Mouse (Mus musculus) MEL (cell line): Measurements from ENCODE around the gene Erc1. TPM values are rescaled to one million over a fixed set of nuclear protein-coding genes. Genes with fewer than 3 reads are reported as not detected.

Source experiments
- DNase-seq: peaks from one replicate; pipeline ENCODE4 v3.0.0; 2011; ENCODE audit warnings: low read depth, low spot score
- H3K27ac ChIP-seq: 2 replicates; pipeline ENCODE4 v1.5.1; 2012; ENCODE audit warnings: low read depth, mild to moderate bottlenecking, control low read depth, low read length, moderate library complexity; ENCODE audit not compliant: control insufficient read depth
- H3K27me3 ChIP-seq, 2 experiments: fragments of 150-350 bp in 1 of 2; sonication (generic) in 1 of 2; 2 replicates each; pipeline ENCODE4 v1.6.1; 2012; ENCODE audit warnings: low read length in 2 of 2, mild to moderate bottlenecking in 2 of 2, improper control_type of control experiment in 1 of 2, moderate library complexity in 1 of 2; ENCODE audit not compliant: insufficient read depth in 2 of 2, control insufficient read depth in 1 of 2
- H3K36me3 ChIP-seq, 2 experiments: 2 replicates each; pipeline ENCODE4 v1.6.1; 2012 to 2014; ENCODE audit warnings: low read length in 2 of 2, improper control_type of control experiment in 1 of 2, inconsistent platforms in 1 of 2, mild to moderate bottlenecking in 1 of 2; ENCODE audit not compliant: insufficient read depth in 2 of 2, control insufficient read depth in 1 of 2
- H3K4me1 ChIP-seq, 2 experiments: fragments of 150-350 bp in 1 of 2; sonication (generic) in 1 of 2; 2 replicates each; pipeline ENCODE4 v1.6.1; 2012; ENCODE audit warnings: low read length in 2 of 2, improper control_type of control experiment in 1 of 2, mild to moderate bottlenecking in 1 of 2; ENCODE audit not compliant: insufficient read depth in 2 of 2, control insufficient read depth in 1 of 2
- H3K4me3 ChIP-seq, 2 experiments: fragments of 150-350 bp in 1 of 2; sonication (generic) in 1 of 2; 2 replicates each; pipeline ENCODE4 v1.5.1; 2012; ENCODE audit warnings: low read depth in 2 of 2, low read length in 2 of 2, mild to moderate bottlenecking in 2 of 2, moderate library complexity in 2 of 2, control low read depth in 1 of 2, improper control_type of control experiment in 1 of 2; ENCODE audit not compliant: control insufficient read depth in 1 of 2, insufficient read depth in 1 of 2
- H3K79me2 ChIP-seq: 2 replicates; pipeline ENCODE4 v1.6.1; 2012; ENCODE audit warnings: mild to moderate bottlenecking, low read length, moderate library complexity; ENCODE audit not compliant: control insufficient read depth, poor library complexity, insufficient read depth
- H3K9ac ChIP-seq: 2 replicates; pipeline ENCODE4 v1.6.1; 2012; ENCODE audit warnings: low read depth, mild to moderate bottlenecking, control low read depth, low read length, moderate library complexity; ENCODE audit not compliant: control insufficient read depth, poor library complexity, severe bottlenecking
- H3K9me3 ChIP-seq: fragments of 150-350 bp; sonication (generic); replicated peaks from 2 replicates; pipeline ENCODE4 v1.6.1; 2012; ENCODE audit warnings: mild to moderate bottlenecking, low read length, improper control_type of control experiment, moderate library complexity; ENCODE audit not compliant: insufficient read depth
- BHLHE40 ChIP-seq: IDR thresholded peaks from 2 replicates; pipeline ENCODE4 v1.6.1; 2012; ENCODE audit warnings: low read depth, mild to moderate bottlenecking, inconsistent platforms, low read length, improper control_type of control experiment, borderline replicate concordance
- CHD1 ChIP-seq: IDR thresholded peaks from 2 replicates; pipeline ENCODE4 v1.6.1; 2012; ENCODE audit warnings: low read depth, mild to moderate bottlenecking, inconsistent platforms, low read length, improper control_type of control experiment
- CHD2 ChIP-seq: IDR thresholded peaks from 2 replicates; pipeline ENCODE4 v1.6.1; 2011; ENCODE audit warnings: low read length, improper control_type of control experiment
- CTCF ChIP-seq, 3 experiments: IDR thresholded peaks in 2 of 3; conservative IDR thresholded peaks in 1 of 3; 2 replicates each; pipeline ENCODE4 v1.5.1; 2011 to 2012; ENCODE audit warnings: low read length in 3 of 3, low read depth in 2 of 3, mild to moderate bottlenecking in 2 of 3, improper control_type of control experiment in 1 of 3, inconsistent platforms in 1 of 3, mixed read lengths in 1 of 3, moderate library complexity in 1 of 3; ENCODE audit not compliant: control insufficient read depth in 1 of 3, insufficient read depth in 1 of 3, poor library complexity in 1 of 3, severe bottlenecking in 1 of 3
- EP300 ChIP-seq, 2 experiments: IDR thresholded peaks; 2 replicates each; pipeline ENCODE4 v1.6.1; 2011; ENCODE audit warnings: improper control_type of control experiment in 2 of 2, low read length in 2 of 2, low read depth in 1 of 2, mild to moderate bottlenecking in 1 of 2
- ETS1 ChIP-seq: IDR thresholded peaks from 2 replicates; pipeline ENCODE4 v1.6.1; 2012; ENCODE audit warnings: low read depth, mild to moderate bottlenecking, inconsistent platforms, low read length, improper control_type of control experiment, moderate library complexity
- GATA1 ChIP-seq: IDR thresholded peaks from 2 replicates; pipeline ENCODE4 v1.6.1; 2011; ENCODE audit warnings: low read depth, low read length, improper control_type of control experiment
- JUND ChIP-seq: IDR thresholded peaks from 2 replicates; pipeline ENCODE4 v1.6.1; 2011; ENCODE audit warnings: low read depth, mild to moderate bottlenecking, improper control_type of control experiment, low read length
- KAT2A ChIP-seq: conservative IDR thresholded peaks from 2 replicates; pipeline ENCODE4 v1.6.1; 2012; ENCODE audit warnings: low read depth, low read length, improper control_type of control experiment, inconsistent platforms
- MAX ChIP-seq: IDR thresholded peaks from 2 replicates; pipeline ENCODE4 v1.6.1; 2011; ENCODE audit warnings: low read length, improper control_type of control experiment
- MAZ ChIP-seq: IDR thresholded peaks from 2 replicates; pipeline ENCODE4 v1.6.1; 2012; ENCODE audit warnings: low read depth, mild to moderate bottlenecking, inconsistent platforms, low read length, improper control_type of control experiment
- MEF2A ChIP-seq: IDR thresholded peaks from 2 replicates; pipeline ENCODE4 v1.6.1; 2014; ENCODE audit warnings: low read depth, mild to moderate bottlenecking, inconsistent platforms, low read length, improper control_type of control experiment; ENCODE audit not compliant: poor library complexity, insufficient replicate concordance, severe bottlenecking; ENCODE audit errors: extremely low read depth
- MYB ChIP-seq: IDR thresholded peaks from 2 replicates; pipeline ENCODE4 v1.6.1; 2011; ENCODE audit warnings: mild to moderate bottlenecking, low read depth, low read length, improper control_type of control experiment
- MYC ChIP-seq: IDR thresholded peaks from 2 replicates; pipeline ENCODE4 v1.6.1; 2011; ENCODE audit warnings: low read depth, mild to moderate bottlenecking, low read length, improper control_type of control experiment, moderate library complexity
- NRF1 ChIP-seq: IDR thresholded peaks from 2 replicates; pipeline ENCODE4 v1.6.1; 2014; ENCODE audit warnings: low read depth, mild to moderate bottlenecking, inconsistent platforms, low read length, improper control_type of control experiment, moderate library complexity; ENCODE audit not compliant: poor library complexity, insufficient read depth, severe bottlenecking
- POLR2AphosphoS5 ChIP-seq: IDR thresholded peaks from 2 replicates; pipeline ENCODE4 v1.6.1; 2012; ENCODE audit warnings: low read depth, borderline replicate concordance, mild to moderate bottlenecking, inconsistent platforms, low read length, moderate library complexity, mixed read lengths
- RAD21 ChIP-seq: IDR thresholded peaks from 2 replicates; pipeline ENCODE4 v1.6.1; 2011; ENCODE audit warnings: mild to moderate bottlenecking, low read depth, low read length, improper control_type of control experiment
- RCOR1 ChIP-seq: IDR thresholded peaks from 2 replicates; pipeline ENCODE4 v1.6.1; 2012; ENCODE audit warnings: low read depth, mild to moderate bottlenecking, inconsistent platforms, low read length, improper control_type of control experiment
- SMC3 ChIP-seq: IDR thresholded peaks from 2 replicates; pipeline ENCODE4 v1.6.1; 2011; ENCODE audit warnings: low read depth, low read length, improper control_type of control experiment
- TAL1 ChIP-seq: IDR thresholded peaks from 2 replicates; pipeline ENCODE4 v1.6.1; 2012; ENCODE audit warnings: mild to moderate bottlenecking, inconsistent platforms, low read length, moderate library complexity, mixed read lengths
- TCF12 ChIP-seq: IDR thresholded peaks from 2 replicates; pipeline ENCODE4 v1.6.1; 2014; ENCODE audit warnings: low read depth, mild to moderate bottlenecking, inconsistent platforms, low read length, improper control_type of control experiment, moderate library complexity
- UBTF ChIP-seq: IDR thresholded peaks from 2 replicates; pipeline ENCODE4 v1.6.1; 2012; ENCODE audit warnings: low read depth, mild to moderate bottlenecking, inconsistent platforms, low read length, improper control_type of control experiment, moderate library complexity, borderline replicate concordance; ENCODE audit not compliant: insufficient read depth
- USF1 ChIP-seq: IDR thresholded peaks from 2 replicates; pipeline ENCODE4 v1.6.1; 2014; ENCODE audit warnings: low read depth, mild to moderate bottlenecking, inconsistent platforms, low read length, improper control_type of control experiment, moderate library complexity
- ZC3H11A ChIP-seq: IDR thresholded peaks from 2 replicates; pipeline ENCODE4 v1.6.1; 2012; ENCODE audit warnings: low read depth, mild to moderate bottlenecking, inconsistent platforms, low read length, improper control_type of control experiment
- ZKSCAN1 ChIP-seq: IDR thresholded peaks from 2 replicates; pipeline ENCODE4 v1.6.1; 2012; ENCODE audit warnings: low read depth, mild to moderate bottlenecking, inconsistent platforms, low read length, improper control_type of control experiment, moderate library complexity
- ZMIZ1 ChIP-seq: IDR thresholded peaks from 2 replicates; pipeline ENCODE4 v1.6.1; 2012; ENCODE audit warnings: low read depth, mild to moderate bottlenecking, inconsistent platforms, low read length, improper control_type of control experiment, moderate library complexity
- ZNF384 ChIP-seq: IDR thresholded peaks from 2 replicates; pipeline ENCODE4 v1.6.1; 2012; ENCODE audit warnings: low read depth, mild to moderate bottlenecking, inconsistent platforms, low read length, improper control_type of control experiment
- polyA plus RNA-seq, 2 experiments: library from polyadenylated mRNA; stranded (reverse) in 1 of 2; unstranded in 1 of 2; fragments of >175 nt in 1 of 2; fragments of >200 nt in 1 of 2; gene quantifications; 2 replicates each; pipeline versions ENCODE4 v1.2.1 to v1.2.4; 2012; ENCODE audit warnings: low replicate concordance in 2 of 2, low read depth in 1 of 2; ENCODE audit not compliant: insufficient read length in 2 of 2, insufficient read depth in 1 of 2, missing spikeins in 1 of 2
- total RNA-seq: library from RNA; depleted of rRNA; stranded (reverse); fragments of 300-350 nt; gene quantifications from 2 replicates; pipeline ENCODE4 v1.2.3, GENCODE M21; 2012

The Erc1 gene
- total and polyA plus RNA-seq, 3 experiments: 3.8 to 79.9 (median 9.4) TPM

GRCm38 (mm10) chr6:119709552-119709951, 138.4 kb downstream of the Erc1 start:
- peak; percentile 72 for DNase-seq

GRCm38 (mm10) chr6:119707911-119708310, 140.1 kb downstream of the Erc1 start:
- Histone ChIP-seq H3K79me2 (no peaks in the 10 kb centered on the region), H3K27me3 (no peaks in the 10 kb centered on the region), H3K4me1 (peaks cover 5 to 22% of the 10 kb centered on the region in 2 experiments; a peak in 3 of 4 replicates), H3K4me3 (no peak overlapping the region), H3K9me3 (no peaks in the 10 kb centered on the region), H3K27ac (no peak overlapping the region), H3K36me3 (peaks cover 0 to 21% of the 10 kb centered on the region in 2 experiments; a peak in 2 of 4 replicates), H3K9ac (no peak overlapping the region)
- DNase-seq: no peak
- TF ChIP-seq RCOR1: no peak
- TF ChIP-seq SMC3: no peak
- no peak for TF ChIP-seq MEF2A
- TF ChIP-seq USF1: no peak
- TF ChIP-seq ZMIZ1: no peak
- TF ChIP-seq MAZ: no peak
- TF ChIP-seq GATA1: no peak
- no peak for TF ChIP-seq MYC
- no peak for TF ChIP-seq TAL1
- no peak for TF ChIP-seq UBTF
- TF ChIP-seq ZKSCAN1: no peak
- no peak for TF ChIP-seq ZNF384
- TF ChIP-seq NRF1: no peak
- no peak for TF ChIP-seq MYB
- no peak for TF ChIP-seq MAX
- TF ChIP-seq ZC3H11A: no peak

More at GRCm38 (mm10) chr6:119709552-119709951, 138.4 kb downstream of the Erc1 start:
- no peaks in the 10 kb centered on the region for H3K79me2 ChIP-seq
- H3K4me3 ChIP-seq: no peak overlapping the region
- peaks cover 9 to 31% of the 10 kb centered on the region in 2 experiments for H3K4me1 ChIP-seq
- H3K27me3 ChIP-seq: no peaks in the 10 kb centered on the region
- peaks cover 0 to 34% of the 10 kb centered on the region in 2 experiments; a peak in 2 of 4 replicates for H3K36me3 ChIP-seq
- H3K9ac ChIP-seq: no peak overlapping the region
- no peak for TF ChIP-seq UBTF
- TF ChIP-seq JUND: 0 out of 2 replicates have a peak, but pooled peaks have one; percentile 44
- no peak for TF ChIP-seq CHD1
- peak; percentile 72 for TF ChIP-seq RAD21
- peak; percentile 59; the same call in 1 of the 2 replicates for TF ChIP-seq RCOR1
- TF ChIP-seq ETS1: peak; percentile 61; the same call in 1 of the 2 replicates
- peak; percentile 75 for TF ChIP-seq TCF12
- TF ChIP-seq CHD2: no peak
- TF ChIP-seq SMC3: peak; percentile 48
- peak; percentile 36 to 65 (median 60) for TF ChIP-seq CTCF (IDR thresholded peaks at IDR 0.05 in 2 of 3, conservative IDR thresholded peaks at IDR 0.05 in 1 of 3; ENCODE audit: control insufficient read depth in 1 of 3, insufficient read depth in 1 of 3, low read depth in 2 of 3, low read length in 3 of 3, poor library complexity in 1 of 3, severe bottlenecking in 1 of 3)
- TF ChIP-seq TAL1: peak; percentile 44
- peak; percentile 53 for TF ChIP-seq ZC3H11A
- TF ChIP-seq BHLHE40: no peak
- TF ChIP-seq NRF1: no peak
- TF ChIP-seq EP300 (IDR thresholded peaks at IDR 0.05; ENCODE audit: low read depth in 1 of 2, low read length in 2 of 2): peak; percentile 73 to 77
- peak; percentile 88 for TF ChIP-seq GATA1
- no peak for TF ChIP-seq KAT2A
- no peak for TF ChIP-seq MYB
- no peak for TF ChIP-seq POLR2AphosphoS5
- no peaks in the 10 kb centered on the region for H3K9me3 ChIP-seq
- no peak overlapping the region for H3K27ac ChIP-seq
